Mouse (Mus musculus) hindbrain, embryonic 13.5 days (tissue): ENCODE measurements around the gene Tpbpa. TPM values are rescaled to one million over a fixed set of nuclear protein-coding genes. Genes with fewer than 3 reads are reported as not detected.
"Not testable (repeated sequence)": the region's sequence is repeated elsewhere in the genome, so short reads cannot be mapped to it uniquely, and the experiment has no call there.

ENCODE experiments used
- ATAC-seq: fragments of 200-750 bp; cut with Nextera tagmentation; 2 replicates; pipeline ENCODE4 v1.8.0; 2017; ENCODE audit warnings: moderate TSS enrichment; ENCODE audit not compliant: low FRiP score
- H3K27ac ChIP-seq: fragments of 300-500 bp; sonication (generic); 2 replicates; pipeline ENCODE4 v1.5.1; 2015; ENCODE audit warnings: inconsistent platforms, mild to moderate bottlenecking, moderate library complexity
- H3K27me3 ChIP-seq: fragments of 300-500 bp; sonication (generic); 2 replicates; pipeline ENCODE4 v1.6.1; 2015; ENCODE audit warnings: mild to moderate bottlenecking, inconsistent platforms
- H3K36me3 ChIP-seq: fragments of 300-500 bp; sonication (generic); 2 replicates; pipeline ENCODE4 v1.6.1; 2015; ENCODE audit warnings: mild to moderate bottlenecking, inconsistent platforms
- H3K4me1 ChIP-seq: fragments of 300-500 bp; sonication (generic); replicated peaks from 2 replicates; pipeline ENCODE4 v1.6.1; 2015; ENCODE audit warnings: inconsistent platforms
- H3K4me2 ChIP-seq: fragments of 300-500 bp; sonication (generic); 2 replicates; pipeline ENCODE4 v1.6.1; 2015; ENCODE audit warnings: inconsistent platforms, mild to moderate bottlenecking, moderate library complexity
- H3K4me3 ChIP-seq: fragments of 300-500 bp; sonication (generic); 2 replicates; pipeline ENCODE4 v1.5.1; 2015; ENCODE audit warnings: mild to moderate bottlenecking, inconsistent platforms
- H3K9ac ChIP-seq: fragments of 300-500 bp; sonication (generic); 2 replicates; pipeline ENCODE4 v1.6.1; 2015; ENCODE audit warnings: mild to moderate bottlenecking, inconsistent platforms
- H3K9me3 ChIP-seq: fragments of 300-500 bp; sonication (generic); 2 replicates; pipeline ENCODE4 v1.6.1; 2016; ENCODE audit warnings: inconsistent platforms
- WGBS: fragments of 180-500 bp; shearing (Covaris S2); methylation state at CpG from one replicate; pipeline ENCODE4 v1.1.7; 2015; 5-methylcytosine and 5-hydroxymethylcytosine counted together
- polyA plus RNA-seq: library from polyadenylated mRNA; unstranded; fragments of >200 nt; fragmentation: Nextera tagmentation; extraction: Ambion mirVana; gene quantifications from 2 replicates; pipeline ENCODE4 v1.2.1, GENCODE M21; 2015

Tpbpa gene
- polyA plus RNA-seq = not detected in 2 replicates

DNA sequence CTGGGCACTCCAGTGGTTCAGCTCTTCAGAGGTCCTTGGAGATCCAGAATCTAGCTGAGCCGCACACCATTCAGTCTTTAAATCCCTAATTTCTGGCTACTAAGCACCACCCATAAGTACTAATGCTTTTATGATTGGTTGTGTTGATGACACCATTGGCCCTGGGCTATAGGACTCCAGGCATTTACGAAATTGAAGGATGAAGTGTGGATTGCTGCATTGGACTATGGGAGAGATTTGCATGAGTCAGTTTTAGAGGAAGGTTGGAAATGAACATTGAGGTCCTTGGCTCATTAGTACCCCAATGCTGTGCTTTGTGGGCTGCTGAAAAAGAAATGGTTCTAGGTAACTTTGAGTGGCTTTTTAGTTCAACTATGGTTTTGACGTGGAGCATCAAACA lies at the start of gene Tpbpa:
Gene Tpbpa, minus strand, starts transcription at position 101 of the 400 bp plus-strand sequence.
- H3K9ac ChIP-seq, H3K36me3 ChIP-seq, H3K27me3 ChIP-seq, H3K4me2 ChIP-seq, H3K4me3 ChIP-seq, H3K27ac ChIP-seq, H3K4me1 ChIP-seq, ATAC-seq: not testable (repeated sequence)
- peaks cover 12% of the 10 kb centered on the region; the same call in 1 of the 2 replicates for H3K9me3 ChIP-seq
- 81% methylated on average over 3 of the region's 3 CpGs for WGBS

- H3K9me3 ChIP-seq, H3K27ac ChIP-seq, H3K27me3 ChIP-seq, H3K4me3 ChIP-seq, H3K36me3 ChIP-seq, H3K4me1 ChIP-seq, H3K4me2 ChIP-seq, H3K9ac ChIP-seq, ATAC-seq: not testable (repeated sequence)
- 82% methylated on average over 5 of the region's 5 CpGs for WGBS
Observed at GRCm38 (mm10) chr13:60986915-60987314, 45.1 kb upstream of the Tpbpa start.

DNA sequence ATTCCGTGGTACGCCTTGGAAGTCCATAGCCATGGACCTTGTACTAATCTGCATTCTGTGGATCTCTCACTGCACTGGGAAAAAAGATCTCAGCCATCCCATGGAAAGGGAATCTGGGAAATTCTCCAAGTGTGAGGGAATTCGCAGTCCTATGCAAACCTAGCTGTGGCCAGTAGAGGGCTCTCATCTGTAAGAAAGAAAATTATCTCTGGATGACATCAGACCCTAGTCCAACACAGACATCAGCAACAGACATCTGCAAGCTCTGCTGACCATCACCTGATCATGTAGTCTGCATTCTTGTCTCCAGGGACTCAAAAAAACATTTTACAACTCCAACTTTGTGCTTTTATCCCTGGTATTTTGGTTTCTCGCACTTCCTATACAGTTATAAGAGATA lies 30.5 kb upstream of the Tpbpa start:
- H3K4me3 ChIP-seq, ATAC-seq, H3K4me1 ChIP-seq, H3K4me2 ChIP-seq, H3K9ac ChIP-seq, H3K27me3 ChIP-seq, H3K27ac ChIP-seq, H3K9me3 ChIP-seq, H3K36me3 ChIP-seq: not testable (repeated sequence)
- 65% methylated on average over 4 of the region's 4 CpGs for WGBS

DNA sequence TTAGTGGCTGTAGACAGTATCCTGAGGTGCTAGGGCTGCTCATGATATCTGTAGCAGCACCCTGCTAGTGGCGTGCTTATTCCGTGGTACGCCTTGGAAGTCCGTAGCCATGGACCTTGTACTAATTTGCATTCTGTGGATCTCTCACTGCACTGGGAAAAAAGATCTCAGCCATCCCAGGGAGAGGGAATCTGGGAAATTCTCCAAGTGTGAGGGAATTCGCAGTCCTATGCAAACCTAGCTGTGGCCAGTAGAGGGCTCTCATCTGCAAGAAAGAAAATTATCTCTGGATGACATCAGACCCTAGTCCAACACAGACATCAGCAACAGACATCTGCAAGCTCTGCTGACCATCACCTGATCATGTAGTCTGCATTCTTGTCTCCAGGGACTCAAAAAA lies 22.2 kb upstream of the Tpbpa start:
- H3K27ac ChIP-seq, H3K9ac ChIP-seq, H3K4me3 ChIP-seq, H3K36me3 ChIP-seq, H3K4me1 ChIP-seq, ATAC-seq, H3K27me3 ChIP-seq, H3K4me2 ChIP-seq: not testable (repeated sequence)
- H3K9me3 ChIP-seq = peaks cover 25% of the 10 kb centered on the region; the same call in 1 of the 2 replicates
- WGBS = 32% methylated on average over 4 of the region's 5 CpGs

- no peak for ATAC-seq
- H3K27ac ChIP-seq = no peak overlapping the region
- H3K36me3 ChIP-seq = no peaks in the 10 kb centered on the region
- WGBS = 73% methylated on average over 5 of the region's 5 CpGs
- H3K4me3 ChIP-seq = no peak overlapping the region
- peaks cover 29% of the 10 kb centered on the region; the same call in 1 of the 2 replicates for H3K9me3 ChIP-seq
- H3K4me1 ChIP-seq = no peaks in the 10 kb centered on the region
- no peaks in the 10 kb centered on the region for H3K27me3 ChIP-seq
- H3K4me2 ChIP-seq = no peak overlapping the region
- H3K9ac ChIP-seq = no peak overlapping the region
Observed at GRCm38 (mm10) chr13:60961706-60962105, 19.9 kb upstream of the Tpbpa start.

DNA sequence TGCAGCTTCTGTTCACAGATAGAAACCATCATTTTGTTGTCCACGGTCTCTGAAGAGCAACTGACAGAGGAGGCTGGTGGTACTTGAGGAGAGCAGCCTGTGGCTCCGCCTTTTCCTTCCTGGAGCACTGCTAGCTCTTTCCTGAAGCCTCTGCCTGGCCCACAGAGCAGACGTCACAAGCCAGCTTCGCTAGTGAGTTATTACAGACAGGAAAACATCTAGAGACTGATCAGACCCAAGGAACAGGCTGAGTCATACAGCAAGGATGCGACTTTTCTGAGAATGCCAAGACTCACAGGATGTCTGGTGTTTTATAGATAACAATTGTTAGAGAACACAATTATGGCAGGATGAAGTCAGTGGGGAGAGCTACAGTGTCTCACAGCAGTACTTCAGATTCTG lies 5.3 kb downstream of the Tpbpa start, which contains the start of the genes Gm49391 and Ctla2a:
Gene Gm49391, minus strand, starts transcription at position 72 of the 402 bp plus-strand sequence.
Gene Ctla2a, minus strand, starts transcription at position 126 of the 402 bp plus-strand sequence.
- Histone ChIP-seq H3K36me3 (no peaks in the 10 kb centered on the region), H3K9me3 (peaks cover 19% of the 10 kb centered on the region), H3K4me3 (no peak within 1 kb of the TSS), H3K27ac (no peak within 1 kb of the TSS), H3K27me3 (no peaks in the 10 kb centered on the region), H3K9ac (no peak within 1 kb of the TSS), H3K4me2 (no peak within 1 kb of the TSS), H3K4me1 (no peaks in the 10 kb centered on the region)
- no peak for ATAC-seq
- WGBS = 74% methylated on average over 5 of the region's 5 CpGs

- ATAC-seq, H3K36me3 ChIP-seq, H3K4me1 ChIP-seq, H3K4me2 ChIP-seq, H3K9ac ChIP-seq, H3K27ac ChIP-seq, H3K27me3 ChIP-seq, H3K4me3 ChIP-seq: not testable (repeated sequence)
- peaks cover 19% of the 10 kb centered on the region for H3K9me3 ChIP-seq
- 77% methylated on average over 2 of the region's 2 CpGs for WGBS
Observed at GRCm38 (mm10) chr13:60935490-60935889, 6.3 kb downstream of the Tpbpa start, which contains the start of gene Gm49393. Gene Gm49393, minus strand, starts transcription at chr13:60935590.

GRCm38 (mm10) chr13:60904780-60905179 lies 37.0 kb downstream of the Tpbpa start, which contains the start of gene Tpbpb:
Gene Tpbpb, minus strand, starts transcription at chr13:60904880.
- not testable (repeated sequence) for H3K4me2 ChIP-seq, H3K4me3 ChIP-seq, H3K27me3 ChIP-seq, H3K36me3 ChIP-seq, H3K27ac ChIP-seq, H3K4me1 ChIP-seq, H3K9ac ChIP-seq, ATAC-seq
- WGBS = 82% methylated on average over 2 of the region's 2 CpGs
- H3K9me3 ChIP-seq = peaks cover 10% of the 10 kb centered on the region; the same call in 1 of the 2 replicates

DNA sequence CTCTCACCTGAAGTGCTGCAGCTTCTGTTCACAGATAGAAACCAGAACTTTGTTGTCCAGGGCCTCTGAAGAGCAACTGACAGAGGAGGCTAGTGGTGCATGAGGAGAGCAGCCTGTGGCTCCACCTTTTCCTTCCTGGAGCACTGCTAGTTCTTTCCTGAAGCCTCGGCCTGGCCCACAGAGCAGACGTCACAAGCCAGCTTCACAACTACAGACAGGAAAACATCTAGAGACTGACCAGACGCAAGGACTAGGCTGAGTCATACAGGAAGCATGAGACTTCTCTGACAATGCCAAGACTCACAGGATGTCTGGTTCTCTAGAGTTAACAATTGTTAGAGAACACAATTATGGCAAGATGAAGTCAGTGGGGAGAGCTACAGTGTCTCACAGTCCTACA lies 44.5 kb downstream of the Tpbpa start, which contains the start of gene Ctla2b:
Gene Ctla2b, minus strand, starts transcription at position 120 of the 400 bp plus-strand sequence.
- Histone ChIP-seq H3K36me3 (no peaks in the 10 kb centered on the region), H3K9me3 (no peaks in the 10 kb centered on the region), H3K9ac (no peak within 1 kb of the TSS), H3K4me3 (no peak within 1 kb of the TSS), H3K27ac (no peak within 1 kb of the TSS), H3K4me1 (no peaks in the 10 kb centered on the region), H3K4me2 (no peak within 1 kb of the TSS), H3K27me3 (no peaks in the 10 kb centered on the region)
- ATAC-seq = no peak
- WGBS = 85% methylated on average over 3 of the region's 3 CpGs

- H3K4me3 ChIP-seq, H3K27me3 ChIP-seq, H3K9me3 ChIP-seq, ATAC-seq, H3K27ac ChIP-seq, H3K9ac ChIP-seq, H3K4me1 ChIP-seq, H3K4me2 ChIP-seq, H3K36me3 ChIP-seq: not testable (repeated sequence)
- WGBS = 85% methylated on average over 8 of the region's 8 CpGs
Observed at GRCm38 (mm10) chr13:60896794-60897193, 45.0 kb downstream of the Tpbpa start, which contains the start of gene Gm49392. Gene Gm49392, minus strand, starts transcription at chr13:60896894.

DNA sequence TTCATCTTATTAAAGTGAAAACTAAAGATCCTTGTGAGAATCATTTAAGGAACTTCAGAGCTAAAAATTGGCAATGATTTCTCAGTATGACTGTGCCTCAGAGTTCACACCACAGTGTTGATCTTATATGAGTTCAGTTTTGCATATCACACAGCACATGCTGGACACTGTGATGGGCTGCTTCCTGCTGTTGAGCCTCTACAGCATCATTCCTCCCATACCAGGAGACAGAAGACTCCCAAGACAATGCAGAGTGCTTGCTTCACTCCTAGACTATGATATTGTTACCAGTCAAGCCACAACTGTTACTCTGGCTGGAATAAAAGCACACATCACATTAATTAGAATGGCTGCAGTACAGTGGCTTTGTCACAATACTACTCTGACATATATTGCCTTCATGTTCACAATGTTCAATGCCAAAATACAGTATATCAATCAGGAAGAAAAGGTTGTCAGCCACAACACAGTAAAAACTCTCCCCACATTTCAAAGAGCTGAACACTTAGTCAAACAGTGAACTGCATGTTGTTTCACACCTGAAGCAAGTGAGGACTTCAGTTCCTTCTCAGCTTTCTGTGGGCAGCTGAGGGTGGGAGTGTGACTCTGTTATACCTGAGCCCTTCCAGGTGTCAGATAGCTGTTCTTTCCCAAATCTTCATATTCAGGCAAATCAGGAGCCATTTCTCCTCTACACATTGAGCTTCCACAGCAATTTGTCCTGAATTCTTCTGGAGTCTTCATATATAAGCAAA lies 46.2 kb downstream of the Tpbpa start:
- Histone ChIP-seq H3K4me1 (no peaks in the 10 kb centered on the region), H3K27me3 (no peaks in the 10 kb centered on the region), H3K36me3 (no peaks in the 10 kb centered on the region), H3K9me3 (no peaks in the 10 kb centered on the region), H3K4me2 (no peak overlapping the region), H3K9ac (no peak overlapping the region), H3K4me3 (no peak overlapping the region), H3K27ac (no peak overlapping the region)
- ATAC-seq = no peak

GRCm38 (mm10) chr13:60892301-60892700 lies 49.5 kb downstream of the Tpbpa start:
- H3K4me1 ChIP-seq = no peaks in the 10 kb centered on the region
- no peak for ATAC-seq
- H3K4me3 ChIP-seq = no peak overlapping the region
- no peak overlapping the region for H3K9ac ChIP-seq
- H3K4me2 ChIP-seq = no peak overlapping the region
- H3K9me3 ChIP-seq = no peaks in the 10 kb centered on the region
- no peaks in the 10 kb centered on the region for H3K36me3 ChIP-seq
- 93% methylated on average over 1 of the region's 1 CpGs for WGBS
- no peak overlapping the region for H3K27ac ChIP-seq
- H3K27me3 ChIP-seq = no peaks in the 10 kb centered on the region
